Mouse (Mus musculus) embryonic facial prominence, embryonic 15.5 days (tissue): ENCODE measurements around the gene Rab15. TPM values are rescaled to one million over a fixed set of nuclear protein-coding genes. Genes with fewer than 3 reads are reported as not detected.
"Not testable (repeated sequence)": the region's sequence is repeated elsewhere in the genome, so short reads cannot be mapped to it uniquely, and the experiment has no call there.

Experiments used
- ATAC-seq: fragments of 200-750 bp; cut with Nextera tagmentation; 2 replicates; pipeline ENCODE4 v1.8.0; 2017; ENCODE audit warnings: low read depth, moderate TSS enrichment; ENCODE audit not compliant: insufficient number of reproducible peaks, low FRiP score, low TSS enrichment
- H3K27ac ChIP-seq: fragments of 300-500 bp; sonication (generic); replicated peaks from 2 replicates; pipeline ENCODE4 v1.5.1; 2015; ENCODE audit warnings: mild to moderate bottlenecking, inconsistent platforms
- H3K27me3 ChIP-seq: fragments of 300-500 bp; sonication (generic); 2 replicates; pipeline ENCODE4 v1.6.1; 2015; ENCODE audit warnings: inconsistent platforms
- H3K36me3 ChIP-seq: fragments of 300-500 bp; sonication (generic); 2 replicates; pipeline ENCODE4 v1.6.1; 2015; ENCODE audit warnings: mild to moderate bottlenecking, inconsistent platforms
- H3K4me1 ChIP-seq: fragments of 300-500 bp; sonication (generic); 2 replicates; pipeline ENCODE4 v1.6.1; 2015; ENCODE audit warnings: inconsistent platforms
- H3K4me2 ChIP-seq: fragments of 300-500 bp; sonication (generic); replicated peaks from 2 replicates; pipeline ENCODE4 v1.6.1; 2015; ENCODE audit warnings: mild to moderate bottlenecking, inconsistent platforms
- H3K4me3 ChIP-seq: fragments of 300-500 bp; sonication (generic); replicated peaks from 2 replicates; pipeline ENCODE4 v1.5.1; 2015; ENCODE audit warnings: mild to moderate bottlenecking, inconsistent platforms
- H3K9ac ChIP-seq: fragments of 300-500 bp; sonication (generic); 2 replicates; pipeline ENCODE4 v1.6.1; 2015; ENCODE audit warnings: inconsistent platforms
- H3K9me3 ChIP-seq: fragments of 300-500 bp; sonication (generic); replicated peaks from 2 replicates; pipeline ENCODE4 v1.6.1; 2016; ENCODE audit warnings: inconsistent platforms
- WGBS: fragments of 180-500 bp; shearing (Covaris S2); methylation state at CpG from one replicate; pipeline ENCODE4 v1.1.7; 2015; 5-methylcytosine and 5-hydroxymethylcytosine counted together
- polyA plus RNA-seq: library from polyadenylated mRNA; unstranded; fragments of >200 nt; fragmentation: Nextera tagmentation; extraction: Ambion mirVana; gene quantifications from 2 replicates; pipeline ENCODE4 v1.2.1, GENCODE M21; 2015

Rab15 gene
- polyA plus RNA-seq, 1 experiment from 2014 or later = 42.3 TPM

DNA sequence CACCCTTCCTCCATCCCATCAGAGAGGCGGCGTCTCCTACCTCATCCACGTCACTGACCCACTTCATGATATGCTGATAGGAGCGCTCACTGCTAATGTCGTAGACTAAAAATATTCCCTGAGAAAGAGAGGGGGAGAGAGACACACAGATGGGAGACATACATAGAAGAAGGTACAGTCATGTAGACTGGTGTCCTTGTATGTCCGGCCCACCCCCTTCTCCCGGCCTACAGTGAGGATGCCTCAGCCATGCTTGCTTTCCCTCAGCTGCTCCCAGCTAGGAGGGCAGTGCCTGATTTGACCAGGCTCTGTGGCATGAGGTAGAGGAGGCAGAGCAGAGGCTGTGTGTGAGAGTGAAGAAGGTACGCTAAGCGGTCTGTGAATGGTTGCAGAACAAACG, 19.7 kb downstream of the Rab15 start:
- no peaks in the 10 kb centered on the region for H3K27me3 ChIP-seq
- H3K36me3 ChIP-seq = 0 out of 2 replicates have a peak, but pooled peaks cover 5% of the 10 kb centered on the region
- H3K27ac ChIP-seq = no peak overlapping the region
- no peak overlapping the region for H3K4me3 ChIP-seq
- no peaks in the 10 kb centered on the region for H3K4me1 ChIP-seq
- no peak overlapping the region for H3K9ac ChIP-seq
- ATAC-seq = no peak
- WGBS = 92% methylated on average over 10 of the region's 10 CpGs
- H3K4me2 ChIP-seq = no peak overlapping the region
- no peaks in the 10 kb centered on the region for H3K9me3 ChIP-seq

DNA sequence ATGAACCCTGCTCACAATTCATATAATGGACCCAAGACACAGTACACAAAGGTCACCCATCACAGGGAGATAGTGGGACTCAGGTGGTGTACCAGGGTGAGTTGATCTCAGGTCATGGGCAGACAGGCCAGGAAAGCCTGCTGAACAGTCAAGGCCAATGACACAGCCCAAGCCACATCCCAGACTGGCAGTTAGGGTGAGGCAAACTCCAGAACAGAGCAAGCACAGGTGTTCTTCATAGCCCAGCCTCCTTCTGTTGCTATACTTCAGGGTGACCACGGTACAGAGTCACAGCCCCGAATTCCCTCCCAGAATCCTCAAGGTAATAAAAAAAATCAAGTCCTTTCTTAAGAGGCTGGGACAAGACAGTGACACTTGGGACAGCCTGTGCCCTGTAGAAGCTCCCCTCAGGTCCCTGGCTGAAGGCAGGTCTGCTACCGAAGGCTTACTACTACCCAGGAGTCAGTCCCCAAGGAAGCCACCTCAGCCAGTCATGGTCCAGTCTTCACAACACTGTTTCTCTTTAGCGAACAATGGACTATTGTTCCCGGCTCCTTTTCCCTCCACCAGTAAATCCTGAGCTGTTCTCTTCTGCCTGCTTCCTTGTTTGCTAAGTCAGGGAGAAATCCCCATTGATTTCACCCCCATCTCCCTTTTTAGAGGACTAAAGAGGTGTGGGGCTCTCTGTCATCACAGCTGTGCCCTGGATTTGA, 24.5 kb downstream of the Rab15 start:
- H3K36me3 ChIP-seq = 0 out of 2 replicates have a peak, but pooled peaks cover 5% of the 10 kb centered on the region
- no peak overlapping the region for H3K4me3 ChIP-seq
- no peak for ATAC-seq
- H3K27me3 ChIP-seq = no peaks in the 10 kb centered on the region
- H3K9ac ChIP-seq = no peak overlapping the region
- H3K4me2 ChIP-seq = no peak overlapping the region
- no peaks in the 10 kb centered on the region for H3K4me1 ChIP-seq
- H3K27ac ChIP-seq = no peak overlapping the region
- 52% methylated on average over 5 of the region's 5 CpGs for WGBS
- no peaks in the 10 kb centered on the region for H3K9me3 ChIP-seq

DNA sequence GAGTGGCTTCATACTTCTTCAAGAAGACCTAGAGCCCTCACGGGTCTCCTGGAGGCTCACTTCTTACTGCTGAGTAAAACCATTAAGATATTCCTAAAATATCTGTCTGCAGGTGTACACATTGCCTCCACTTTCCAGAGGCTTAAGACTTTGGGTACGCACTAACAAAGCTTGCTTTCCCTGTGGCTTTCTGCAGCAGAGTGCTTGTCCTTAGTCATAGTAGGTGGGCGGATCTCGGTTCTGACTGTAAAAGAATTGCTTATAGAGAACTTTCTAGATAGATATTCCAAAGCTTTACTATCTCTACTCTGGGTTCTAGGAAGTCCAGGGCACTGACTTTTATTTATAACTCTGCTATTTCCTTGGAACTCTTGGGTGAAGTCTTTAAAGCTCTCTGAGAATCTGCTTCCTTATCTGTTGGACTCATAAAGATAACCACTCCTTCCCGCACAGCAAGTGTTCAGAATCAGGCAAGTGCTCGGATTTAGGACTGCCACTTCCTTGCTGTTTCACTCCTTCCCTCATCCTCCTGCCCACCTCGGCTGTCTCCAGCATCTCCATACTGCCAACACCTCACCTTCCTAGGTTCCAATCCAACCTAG, 25.7 kb downstream of the Rab15 start:
- 0 out of 2 replicates have a peak, but pooled peaks cover 5% of the 10 kb centered on the region for H3K36me3 ChIP-seq
- WGBS = 88% methylated on average over 7 of the region's 7 CpGs
- no peak overlapping the region for H3K9ac ChIP-seq
- H3K4me1 ChIP-seq = no peaks in the 10 kb centered on the region
- no peak overlapping the region for H3K4me2 ChIP-seq
- H3K9me3 ChIP-seq = no peaks in the 10 kb centered on the region
- H3K4me3 ChIP-seq = no peak overlapping the region
- no peak for ATAC-seq
- no peak overlapping the region for H3K27ac ChIP-seq
- no peaks in the 10 kb centered on the region for H3K27me3 ChIP-seq

DNA sequence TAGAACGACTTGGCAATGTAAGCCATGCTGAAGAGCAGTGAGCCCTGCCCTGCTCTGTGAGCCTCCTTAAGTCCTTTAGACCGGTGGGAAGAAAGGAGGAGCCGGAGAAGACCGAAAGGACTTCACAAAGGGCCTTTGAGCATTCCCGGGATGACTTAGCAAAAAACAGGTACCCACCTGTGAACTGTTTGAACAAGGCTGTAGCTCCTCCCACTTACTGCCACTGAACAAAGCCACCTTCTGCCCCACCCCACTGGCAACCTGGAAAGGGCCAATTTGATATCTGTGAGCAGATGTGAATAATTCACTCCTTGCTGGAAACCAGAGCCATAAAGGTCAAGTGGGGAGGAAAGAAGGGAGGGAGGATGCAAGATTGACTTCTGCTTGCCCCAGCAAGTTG, 27.4 kb downstream of the Rab15 start, which contains the start of gene Gpx2:
Gene Gpx2, minus strand, starts transcription at position 205 of the 400 bp plus-strand sequence.
- H3K4me1 ChIP-seq = no peaks in the 10 kb centered on the region
- WGBS = 70% methylated on average over 5 of the region's 5 CpGs
- no peak for ATAC-seq
- H3K27me3 ChIP-seq = no peaks in the 10 kb centered on the region
- H3K27ac ChIP-seq = no peak within 1 kb of the TSS
- H3K4me2 ChIP-seq = no peak within 1 kb of the TSS
- no peaks in the 10 kb centered on the region for H3K9me3 ChIP-seq
- 0 out of 2 replicates have a peak, but pooled peaks cover 2% of the 10 kb centered on the region for H3K36me3 ChIP-seq
- no peak within 1 kb of the TSS for H3K9ac ChIP-seq
- H3K4me3 ChIP-seq = no peak within 1 kb of the TSS

DNA sequence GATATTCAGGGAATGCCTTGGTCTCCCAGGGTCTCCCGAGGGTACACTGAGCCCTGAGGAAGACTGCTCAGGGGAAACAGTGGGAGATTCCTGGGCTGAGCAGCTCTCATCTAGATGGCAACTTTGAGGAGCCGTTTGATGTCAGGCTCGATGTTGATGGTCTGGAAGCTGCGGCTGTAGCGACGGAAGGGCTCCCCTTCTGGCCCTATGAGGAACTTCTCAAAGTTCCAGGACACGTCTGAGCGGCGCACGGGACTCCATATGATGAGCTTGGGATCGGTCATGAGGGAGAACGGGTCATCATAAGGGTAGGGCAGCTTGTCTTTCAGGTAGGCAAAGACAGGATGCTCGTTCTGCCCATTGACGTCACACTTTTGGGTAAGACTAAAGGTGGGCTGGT, 30.2 kb downstream of the Rab15 start:
- H3K27me3 ChIP-seq, H3K4me1 ChIP-seq, H3K4me2 ChIP-seq, H3K27ac ChIP-seq, H3K4me3 ChIP-seq, H3K36me3 ChIP-seq, H3K9me3 ChIP-seq, ATAC-seq, H3K9ac ChIP-seq: not testable (repeated sequence)
- WGBS = 45% methylated on average over 14 of the region's 14 CpGs

DNA sequence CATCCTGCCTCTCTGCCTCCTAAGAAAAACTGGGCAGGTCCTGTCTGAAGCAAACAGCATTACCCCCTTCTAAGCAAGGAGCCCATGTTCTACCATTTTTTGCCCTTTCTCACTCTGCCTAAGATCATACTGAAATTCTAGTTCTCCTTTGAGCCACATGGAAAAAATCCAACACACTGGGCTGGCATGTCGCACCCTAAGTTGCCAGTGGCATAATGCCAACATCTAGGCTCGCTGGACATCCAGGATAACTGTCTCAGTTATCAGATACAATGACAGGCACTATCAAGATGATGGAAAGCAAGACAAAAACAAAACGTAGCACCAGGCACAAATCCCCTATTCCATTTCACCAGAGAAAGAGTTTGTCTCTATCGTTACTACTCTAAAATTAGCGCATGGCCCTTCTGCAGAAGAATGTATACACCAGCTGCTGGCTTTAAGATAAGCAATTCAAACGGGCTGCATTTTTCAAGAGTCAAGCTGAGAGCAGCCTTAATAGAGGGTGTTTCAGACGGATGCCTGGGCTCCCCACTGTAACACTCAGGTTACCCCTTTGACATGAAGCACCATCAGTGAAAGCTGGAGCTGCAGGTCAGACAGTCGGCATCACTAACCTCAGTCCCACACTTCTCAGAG, 32.1 kb downstream of the Rab15 start:
- no peaks in the 10 kb centered on the region for H3K9me3 ChIP-seq
- no peak overlapping the region for H3K4me2 ChIP-seq
- H3K4me3 ChIP-seq = no peak overlapping the region
- no peak for ATAC-seq
- H3K9ac ChIP-seq = no peak overlapping the region
- no peak overlapping the region for H3K27ac ChIP-seq
- no peaks in the 10 kb centered on the region for H3K27me3 ChIP-seq
- H3K36me3 ChIP-seq = no peaks in the 10 kb centered on the region
- no peaks in the 10 kb centered on the region for H3K4me1 ChIP-seq
- WGBS = 53% methylated on average over 8 of the region's 8 CpGs

DNA sequence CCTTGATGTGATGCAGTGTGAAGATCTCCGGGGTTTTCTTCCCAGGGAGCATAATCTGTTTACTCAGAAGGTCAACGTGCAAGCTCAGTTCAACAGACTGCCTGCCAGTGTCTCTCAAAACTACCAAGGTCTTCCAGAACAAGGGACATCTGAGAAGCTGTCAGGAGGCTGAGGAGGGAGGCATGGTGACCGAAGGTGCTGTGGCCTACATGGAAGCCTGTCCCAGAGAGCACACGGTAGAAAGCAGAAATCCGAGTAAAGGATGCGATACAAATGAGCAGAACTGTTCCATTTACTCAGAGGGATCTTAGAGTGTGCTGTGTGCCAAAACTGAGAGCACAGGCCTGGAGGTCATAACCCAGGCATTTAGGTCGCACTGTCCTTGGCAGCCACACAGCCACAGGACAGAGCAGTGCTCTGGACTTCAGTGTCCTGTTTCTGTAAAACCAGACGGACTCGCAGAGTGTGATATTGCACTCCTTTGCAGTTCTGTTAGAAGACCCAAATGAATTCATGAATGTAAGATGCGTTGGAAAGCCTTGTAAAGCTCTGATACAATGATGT, 38.6 kb downstream of the Rab15 start:
- Histone ChIP-seq H3K27me3 (no peaks in the 10 kb centered on the region), H3K4me1 (no peaks in the 10 kb centered on the region), H3K27ac (no peak overlapping the region), H3K36me3 (no peaks in the 10 kb centered on the region), H3K4me2 (no peak overlapping the region), H3K4me3 (no peak overlapping the region), H3K9me3 (no peaks in the 10 kb centered on the region), H3K9ac (no peak overlapping the region)
- ATAC-seq = no peak
- WGBS = 67% methylated on average over 10 of the region's 10 CpGs

DNA sequence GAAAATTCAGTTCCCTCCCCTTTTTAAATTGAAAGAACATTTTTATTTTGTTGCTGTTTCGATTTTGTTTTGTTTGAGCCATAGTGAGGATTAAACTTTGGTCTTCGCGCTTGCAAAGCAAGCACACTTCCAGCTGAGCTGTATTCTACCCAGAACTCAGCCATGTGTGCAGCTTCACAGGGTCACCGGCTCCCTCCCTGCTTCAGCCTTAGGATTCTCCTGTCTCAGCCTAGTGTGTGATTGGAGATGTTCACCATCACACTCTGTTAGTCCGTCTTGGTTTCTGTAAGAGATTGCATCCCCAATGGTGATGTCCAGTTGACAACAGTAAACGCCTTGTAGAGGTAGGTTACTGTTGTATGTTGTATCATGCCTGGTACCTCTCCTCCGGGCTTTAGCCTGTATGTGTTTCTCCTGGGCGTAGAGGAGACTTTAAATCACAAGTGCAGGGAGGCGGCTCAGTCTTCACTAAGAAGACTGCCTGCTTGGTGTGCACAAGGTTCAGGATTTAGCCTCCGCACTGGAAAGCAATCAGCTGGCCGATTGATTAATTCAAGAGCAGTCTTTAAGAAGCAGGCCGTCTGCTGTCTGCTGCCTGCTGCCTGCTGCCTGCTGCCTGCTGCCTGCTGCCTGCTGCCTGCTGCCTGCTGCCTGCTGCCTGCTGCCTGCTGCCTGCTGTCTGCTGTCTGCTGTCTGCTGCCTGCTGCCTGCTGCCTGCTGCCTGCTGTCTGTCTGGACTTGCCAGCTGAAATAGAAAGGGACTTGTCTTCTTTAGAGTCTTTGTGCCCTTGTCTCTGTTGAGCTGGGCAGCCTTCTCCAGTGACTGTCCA, 41.9 kb downstream of the Rab15 start:
- Histone ChIP-seq H3K36me3 (peaks cover 7% of the 10 kb centered on the region; the same call in 1 of the 2 replicates), H3K27ac (no peak overlapping the region), H3K9me3 (no peaks in the 10 kb centered on the region), H3K4me2 (no peak overlapping the region), H3K4me1 (no peaks in the 10 kb centered on the region), H3K4me3 (no peak overlapping the region), H3K27me3 (no peaks in the 10 kb centered on the region), H3K9ac (no peak overlapping the region)
- ATAC-seq = no peak
- 70% methylated on average over 12 of the region's 12 CpGs for WGBS

DNA sequence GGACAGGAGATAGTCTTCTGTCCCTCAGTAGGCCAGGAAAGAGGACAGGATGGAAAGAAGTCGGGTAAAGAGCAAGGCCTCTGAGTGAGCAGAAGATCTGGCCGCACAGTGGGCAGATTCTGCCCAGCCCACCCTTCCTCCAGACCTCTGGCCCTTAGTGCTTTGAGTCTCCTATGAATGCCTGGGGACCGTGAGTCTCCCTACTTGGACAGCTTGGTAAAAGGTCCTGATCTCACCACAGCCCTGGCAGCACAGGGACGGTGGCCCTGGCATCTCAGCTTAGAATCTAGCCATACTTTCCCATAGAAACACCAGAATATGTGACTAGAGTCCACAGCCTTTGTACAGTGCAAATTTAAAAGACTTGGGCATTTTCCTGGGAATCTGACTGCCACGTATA, 42.8 kb downstream of the Rab15 start:
- no peak for ATAC-seq
- H3K4me2 ChIP-seq = no peak overlapping the region
- H3K9ac ChIP-seq = no peak overlapping the region
- no peaks in the 10 kb centered on the region for H3K9me3 ChIP-seq
- H3K4me3 ChIP-seq = no peak overlapping the region
- WGBS = 69% methylated on average over 5 of the region's 5 CpGs
- no peaks in the 10 kb centered on the region for H3K4me1 ChIP-seq
- no peaks in the 10 kb centered on the region for H3K27me3 ChIP-seq
- peaks cover 7% of the 10 kb centered on the region; the same call in 1 of the 2 replicates for H3K36me3 ChIP-seq
- H3K27ac ChIP-seq = no peak overlapping the region

DNA sequence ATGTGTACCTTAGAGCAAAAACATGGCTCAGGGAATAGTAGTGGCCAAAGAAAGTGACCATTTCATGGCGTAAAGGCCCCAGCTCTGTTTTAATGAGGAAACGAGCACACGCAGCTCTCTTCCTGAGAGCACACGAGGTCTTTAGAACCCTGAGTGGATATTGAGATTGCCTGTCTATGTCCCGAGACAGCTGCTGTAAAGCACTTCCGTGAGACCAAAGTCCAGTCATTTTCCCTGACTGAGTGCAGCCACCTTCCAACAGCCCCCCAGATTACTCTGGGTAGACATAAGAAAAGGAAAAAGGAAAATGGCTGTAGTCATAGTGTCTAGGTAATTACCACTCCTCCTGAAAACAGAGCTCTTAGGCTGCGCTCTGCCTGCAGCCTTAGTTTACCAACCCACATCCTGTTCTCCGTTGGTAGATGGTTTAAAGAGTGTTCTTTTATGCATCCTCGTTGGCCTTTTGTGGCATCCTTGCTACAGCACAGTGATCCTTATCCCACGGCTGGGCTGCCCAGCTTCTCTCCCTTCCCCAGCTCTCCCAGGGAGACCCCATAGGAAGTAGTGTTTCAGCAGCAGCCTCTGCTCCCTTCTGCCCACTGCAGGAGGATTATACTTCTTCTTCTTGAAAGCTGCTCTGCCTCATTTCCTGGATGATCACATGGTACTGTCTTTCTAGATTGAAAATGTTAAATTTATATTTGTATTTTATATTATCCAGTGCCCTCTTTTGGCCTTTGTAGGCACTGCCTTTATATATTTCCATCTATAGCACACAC, 44.2 kb downstream of the Rab15 start:
- H3K9me3 ChIP-seq = no peaks in the 10 kb centered on the region
- no peak overlapping the region for H3K4me3 ChIP-seq
- no peak overlapping the region for H3K27ac ChIP-seq
- ATAC-seq = no peak
- H3K4me2 ChIP-seq = no peak overlapping the region
- no peaks in the 10 kb centered on the region for H3K27me3 ChIP-seq
- H3K9ac ChIP-seq = no peak overlapping the region
- H3K36me3 ChIP-seq = peaks cover 7% of the 10 kb centered on the region; the same call in 1 of the 2 replicates
- no peaks in the 10 kb centered on the region for H3K4me1 ChIP-seq
- WGBS = 80% methylated on average over 10 of the region's 10 CpGs
